Mouse (Mus musculus) CH12.LX (cell line): ENCODE data around the gene Rft1. TPM values are rescaled to one million over a fixed set of nuclear protein-coding genes. Genes with fewer than 3 reads are reported as not detected.

ENCODE experiments used
- DNase-seq: peaks from one replicate; pipeline ENCODE4 v3.0.0-alpha.2; 2013; ENCODE audit errors: extremely low read depth
- H3K27ac ChIP-seq: 2 replicates; pipeline ENCODE4 v1.5.1; 2012; ENCODE audit warnings: low read depth, mild to moderate bottlenecking, control low read depth, moderate library complexity; ENCODE audit not compliant: insufficient read depth
- H3K27me3 ChIP-seq: replicated peaks from 2 replicates; pipeline ENCODE3; 2012; ENCODE audit warnings: inconsistent platforms
- H3K36me3 ChIP-seq, 2 experiments: replicated peaks in 1 of 2; 2 replicates each; pipeline versions ENCODE3 to v1.6.1; 2012; ENCODE audit warnings: inconsistent platforms in 1 of 2, low read length in 1 of 2, mild to moderate bottlenecking in 1 of 2, mixed read lengths in 1 of 2, moderate library complexity in 1 of 2; ENCODE audit not compliant: control insufficient read depth in 1 of 2, insufficient read depth in 1 of 2
- H3K4me1 ChIP-seq, 2 experiments: 2 replicates each; pipeline ENCODE4 v1.6.1; 2012; ENCODE audit warnings: inconsistent platforms in 1 of 2, moderate library complexity in 1 of 2; ENCODE audit not compliant: insufficient read depth in 2 of 2, control insufficient read depth in 1 of 2
- H3K4me2 ChIP-seq: 2 replicates; pipeline ENCODE4 v1.6.1; 2012; ENCODE audit warnings: low read depth, mild to moderate bottlenecking, control low read depth; ENCODE audit not compliant: poor library complexity, insufficient read depth, severe bottlenecking
- H3K4me3 ChIP-seq, 3 experiments: fragments of 150-350 bp in 1 of 3; sonication (generic) in 1 of 3; replicated peaks in 1 of 3; 2 replicates each; pipeline versions ENCODE3 to v1.5.1; 2011 to 2012; ENCODE audit warnings: low read depth in 2 of 3, low read length in 2 of 3, mild to moderate bottlenecking in 2 of 3, moderate library complexity in 2 of 3, control low read depth in 1 of 3, improper control_type of control experiment in 1 of 3, inconsistent platforms in 1 of 3, mixed read lengths in 1 of 3; ENCODE audit not compliant: poor library complexity in 1 of 3
- H3K79me2 ChIP-seq: replicated peaks from 2 replicates; pipeline ENCODE4 v1.6.1; 2012; ENCODE audit warnings: mild to moderate bottlenecking, moderate library complexity; ENCODE audit not compliant: control insufficient read depth, poor library complexity, insufficient read depth, severe bottlenecking; ENCODE audit errors: extremely low read depth
- H3K9ac ChIP-seq: 2 replicates; pipeline ENCODE4 v1.6.1; 2012; ENCODE audit warnings: low read depth, mild to moderate bottlenecking, control low read depth, moderate library complexity; ENCODE audit not compliant: insufficient read depth
- H3K9me3 ChIP-seq: replicated peaks from 2 replicates; pipeline ENCODE3; 2012; ENCODE audit warnings: low read length, inconsistent platforms, mixed read lengths
- BHLHE40 ChIP-seq: IDR thresholded peaks from 2 replicates; pipeline ENCODE4 v1.6.1; 2011; ENCODE audit warnings: mild to moderate bottlenecking, low read depth, low read length, improper control_type of control experiment
- CHD1 ChIP-seq: IDR thresholded peaks from 2 replicates; pipeline ENCODE4 v1.6.1; 2012; ENCODE audit warnings: low read depth, low read length, improper control_type of control experiment, inconsistent platforms
- E2F4 ChIP-seq: IDR thresholded peaks from 2 replicates; pipeline ENCODE4 v1.6.1; 2011; ENCODE audit warnings: low read depth, low read length, improper control_type of control experiment; ENCODE audit not compliant: insufficient replicate concordance
- HCFC1 ChIP-seq: IDR thresholded peaks from 2 replicates; pipeline ENCODE4 v1.6.1; 2012; ENCODE audit warnings: low read depth, mild to moderate bottlenecking, inconsistent platforms, low read length, improper control_type of control experiment
- IRF4 ChIP-seq: IDR thresholded peaks from 2 replicates; pipeline ENCODE4 v1.6.1; 2014; ENCODE audit warnings: low read depth, mild to moderate bottlenecking, inconsistent platforms, low read length, improper control_type of control experiment
- JUND ChIP-seq: conservative IDR thresholded peaks from 2 replicates; pipeline ENCODE4 v1.6.1; 2011; ENCODE audit warnings: low read depth, low read length, improper control_type of control experiment
- KAT2A ChIP-seq: IDR thresholded peaks from 2 replicates; pipeline ENCODE4 v1.6.1; 2012; ENCODE audit warnings: low read length, improper control_type of control experiment, inconsistent platforms; ENCODE audit not compliant: insufficient replicate concordance
- MAX ChIP-seq: IDR thresholded peaks from 2 replicates; pipeline ENCODE4 v1.6.1; 2011; ENCODE audit warnings: low read length, improper control_type of control experiment
- MEF2A ChIP-seq: IDR thresholded peaks from 2 replicates; pipeline ENCODE4 v1.6.1; 2014; ENCODE audit warnings: low read depth, mild to moderate bottlenecking, inconsistent platforms, low read length, improper control_type of control experiment, borderline replicate concordance
- NELFE ChIP-seq: IDR thresholded peaks from 2 replicates; pipeline ENCODE4 v1.6.1; 2011; ENCODE audit warnings: low read depth, low read length, improper control_type of control experiment
- NRF1 ChIP-seq: IDR thresholded peaks from 2 replicates; pipeline ENCODE4 v1.6.1; 2014; ENCODE audit warnings: low read depth, mild to moderate bottlenecking, inconsistent platforms, low read length, improper control_type of control experiment, moderate library complexity
- SMC3 ChIP-seq: IDR thresholded peaks from 2 replicates; pipeline ENCODE4 v1.6.1; 2011; ENCODE audit warnings: low read depth, low read length, improper control_type of control experiment
- TBP ChIP-seq: conservative IDR thresholded peaks from 2 replicates; pipeline ENCODE4 v1.6.1; 2011; ENCODE audit warnings: low read depth, low read length, improper control_type of control experiment
- TCF12 ChIP-seq: IDR thresholded peaks from 2 replicates; pipeline ENCODE4 v1.6.1; 2014; ENCODE audit warnings: low read depth, mild to moderate bottlenecking, inconsistent platforms, low read length, improper control_type of control experiment
- UBTF ChIP-seq: IDR thresholded peaks from 2 replicates; pipeline ENCODE4 v1.6.1; 2012; ENCODE audit warnings: low read depth, mild to moderate bottlenecking, inconsistent platforms, low read length, improper control_type of control experiment, moderate library complexity
- USF1 ChIP-seq: IDR thresholded peaks from 2 replicates; pipeline ENCODE4 v1.6.1; 2014; ENCODE audit warnings: low read depth, mild to moderate bottlenecking, inconsistent platforms, low read length, improper control_type of control experiment
- dilution Hi-C: fragments of 300-500 bp; cut with MboI; formaldehyde crosslinking; loops from 2 replicates; pipeline ENCODE4 v1.14.3; 2020; ENCODE audit warnings: low sequenced_read_pairs; ENCODE audit not compliant: extremely low pct_unique_long_range_greater_than_20kb, extremely low pct_ligation_motif_present
- in situ Hi-C: fragments of 300-500 bp; cut with MboI; formaldehyde crosslinking; loops from 3 replicates; pipeline ENCODE4 v1.14.3; 2019; ENCODE audit warnings: low sequenced_read_pairs, low pct_ligation_motif_present, low pct_unique_long_range_greater_than_20kb, mixed read lengths
- polyA plus RNA-seq: library from polyadenylated mRNA; unstranded; fragments of >175 nt; gene quantifications from 2 replicates; pipeline ENCODE4 v1.2.1, GENCODE M21; 2012; ENCODE audit warnings: low read depth; ENCODE audit not compliant: insufficient read length
- total RNA-seq, 2 experiments: library from RNA; depleted of rRNA; stranded (reverse); fragments of 300-350 nt in 1 of 2; fragments of >200 nt in 1 of 2; gene quantifications; 2 replicates each; pipeline ENCODE4 v1.2.3; 2012 to 2014

The Rft1 gene
- total and polyA plus RNA-seq, 3 experiments: 13.5 to 26.0 (median 17.7) TPM

- in situ Hi-C loops: no loop called here
- H3K9ac ChIP-seq: no peak overlapping the region
Observed at GRCm38 (mm10) chr14:30734665-30735064, 80.5 kb downstream of the Rft1 start.

GRCm38 (mm10) chr14:30735810-30736209 is 81.7 kb downstream of the Rft1 start:
- Histone ChIP-seq H3K36me3 (peaks cover 0 to 3% of the 10 kb centered on the region in 2 experiments), H3K79me2 (peaks cover 10% of the 10 kb centered on the region), H3K27me3 (no peaks in the 10 kb centered on the region), H3K9ac (no peak overlapping the region), H3K4me1 (0 out of 4 replicates have a peak, but pooled peaks cover 0 to 2% of the 10 kb centered on the region in 2 experiments), H3K4me2 (no peak overlapping the region), H3K9me3 (no peaks in the 10 kb centered on the region), H3K4me3 (no peak overlapping the region), H3K27ac (no peak overlapping the region)
- TF ChIP-seq TBP (no peak), MAX (no peak), IRF4 (no peak), JUND (no peak), CHD1 (no peak), KAT2A (no peak), USF1 (no peak)
- no peak for DNase-seq
- in situ Hi-C loops (no loop called here), dilution Hi-C loops (no loop called here)

More at GRCm38 (mm10) chr14:30734665-30735064, 80.5 kb downstream of the Rft1 start:
- TF ChIP-seq KAT2A (no peak), TCF12 (no peak), MAX (no peak), BHLHE40 (no peak)
- no peaks in the 10 kb centered on the region for H3K9me3 ChIP-seq
- no peak overlapping the region for H3K4me3 ChIP-seq
- H3K36me3 ChIP-seq: peaks cover 0 to 3% of the 10 kb centered on the region in 2 experiments
- no peaks in the 10 kb centered on the region for H3K27me3 ChIP-seq
- dilution Hi-C loops: no loop called here
- H3K79me2 ChIP-seq: peaks cover 9% of the 10 kb centered on the region
- H3K4me2 ChIP-seq: no peak overlapping the region
- DNase-seq: no peak
- H3K27ac ChIP-seq: no peak overlapping the region
- 0 out of 4 replicates have a peak, but pooled peaks cover 0 to 2% of the 10 kb centered on the region in 2 experiments for H3K4me1 ChIP-seq

GRCm38 (mm10) chr14:30736413-30736812 is 82.3 kb downstream of the Rft1 start:
- in situ Hi-C loops (no loop called here), dilution Hi-C loops (no loop called here)
- no peak overlapping the region for H3K4me2 ChIP-seq
- no peak for DNase-seq
- no peak overlapping the region for H3K27ac ChIP-seq
- H3K4me1 ChIP-seq: 0 out of 4 replicates have a peak, but pooled peaks cover 0 to 2% of the 10 kb centered on the region in 2 experiments
- TF ChIP-seq IRF4 (no peak), HCFC1 (no peak), MEF2A (no peak), USF1 (no peak), SMC3 (no peak), NELFE (no peak), NRF1 (no peak), UBTF (no peak), E2F4 (no peak)
- peaks cover 0 to 3% of the 10 kb centered on the region in 2 experiments for H3K36me3 ChIP-seq
- H3K9ac ChIP-seq: no peak overlapping the region
- peaks cover 10% of the 10 kb centered on the region for H3K79me2 ChIP-seq
- H3K27me3 ChIP-seq: no peaks in the 10 kb centered on the region
- no peak overlapping the region for H3K4me3 ChIP-seq
- H3K9me3 ChIP-seq: no peaks in the 10 kb centered on the region
